Mouse (Mus musculus): ENCODE results near the gene Tas2r135. TPM values are rescaled to one million over a fixed set of nuclear protein-coding genes. Genes with fewer than 3 reads are reported as not detected.

Tas2r135 gene
- total RNA-seq, 2 experiments from 2014 or later: 0.99 to 2.0 TPM

DNA sequence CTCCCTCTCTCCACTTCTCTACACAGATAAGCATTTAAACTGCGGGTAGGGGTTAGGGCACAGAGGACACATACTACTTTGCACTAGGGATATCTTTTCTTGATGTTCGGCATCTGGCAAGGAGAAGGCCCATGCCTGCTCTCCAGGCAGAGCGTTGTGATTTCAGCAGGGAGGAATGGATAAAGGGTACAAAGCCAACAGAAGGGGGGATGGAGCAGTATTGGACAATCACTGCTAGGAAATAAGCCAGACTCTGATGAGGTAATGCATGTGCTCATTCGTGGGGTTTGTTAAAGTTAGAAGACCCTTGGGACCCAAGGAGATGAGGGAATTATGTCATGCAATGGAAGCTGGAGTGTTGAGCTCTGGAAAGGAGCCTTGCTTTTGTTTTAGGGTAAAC, 30.5 kb upstream of the Tas2r135 start:
- no peak for DNase-seq

DNA sequence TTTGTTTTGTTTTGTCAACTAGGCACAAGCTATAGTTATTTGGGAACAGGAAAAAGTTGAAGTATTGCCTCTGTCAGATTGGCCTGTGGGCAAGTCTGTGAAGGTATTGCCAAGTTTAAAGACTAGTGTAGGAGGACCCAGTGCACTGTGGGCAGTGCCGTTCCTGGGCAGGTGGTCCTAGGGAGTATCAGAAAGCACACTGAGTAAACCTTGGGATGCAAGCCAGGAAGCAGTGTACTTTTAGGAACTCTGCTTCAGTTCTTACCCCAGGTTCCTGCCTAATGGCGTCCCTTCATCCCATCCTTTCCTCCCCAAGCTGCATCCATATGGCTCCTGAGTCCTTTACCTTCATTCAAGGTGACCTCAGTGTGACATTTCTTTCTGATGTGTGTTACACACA, 30.1 kb upstream of the Tas2r135 start:
- no peak for DNase-seq

DNA sequence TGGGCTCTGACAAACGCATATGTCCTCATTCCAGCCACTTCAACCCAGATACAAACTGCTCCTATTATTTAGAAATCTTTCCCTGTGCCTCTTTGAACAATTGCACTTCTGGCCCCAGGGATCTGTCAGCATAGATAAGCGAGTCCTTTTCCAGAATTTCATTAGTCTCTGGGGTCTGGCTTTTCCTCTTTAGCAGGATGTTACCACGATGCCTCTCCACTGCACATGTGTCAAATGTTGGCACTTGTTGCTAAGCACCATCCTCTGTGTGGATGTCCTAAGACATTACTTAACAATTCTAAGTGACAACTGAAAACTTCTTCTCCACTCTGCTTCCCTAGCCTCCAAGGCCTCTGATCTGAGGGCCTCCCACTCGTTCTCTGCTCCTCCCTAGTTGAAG, 29.2 kb upstream of the Tas2r135 start:
- no peak for DNase-seq

DNA sequence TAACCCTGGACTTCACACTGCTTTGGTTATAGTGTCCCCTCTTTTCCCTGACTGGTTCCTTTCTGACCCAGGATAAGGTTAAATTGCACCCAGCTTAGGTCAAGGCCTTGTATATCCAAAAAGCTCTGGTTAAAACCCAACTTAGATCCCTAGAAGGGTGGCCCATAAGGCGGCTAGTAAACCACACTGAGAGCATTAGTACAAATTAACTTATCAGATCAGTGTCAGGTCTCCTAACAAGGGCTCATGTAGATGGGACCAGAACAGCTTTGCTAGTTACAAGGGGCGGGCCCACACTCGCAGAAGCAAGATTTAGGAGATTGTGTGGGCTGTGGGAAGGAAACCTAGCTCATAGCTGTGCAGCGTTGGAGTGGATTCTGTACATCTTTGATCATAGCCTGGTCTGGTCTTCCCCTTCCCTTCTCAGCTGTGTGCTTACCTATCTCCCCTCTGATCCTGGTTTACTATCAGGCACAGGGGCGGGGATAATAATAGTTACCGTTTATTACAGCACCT, 28.7 kb upstream of the Tas2r135 start:
- no peak for DNase-seq

DNA sequence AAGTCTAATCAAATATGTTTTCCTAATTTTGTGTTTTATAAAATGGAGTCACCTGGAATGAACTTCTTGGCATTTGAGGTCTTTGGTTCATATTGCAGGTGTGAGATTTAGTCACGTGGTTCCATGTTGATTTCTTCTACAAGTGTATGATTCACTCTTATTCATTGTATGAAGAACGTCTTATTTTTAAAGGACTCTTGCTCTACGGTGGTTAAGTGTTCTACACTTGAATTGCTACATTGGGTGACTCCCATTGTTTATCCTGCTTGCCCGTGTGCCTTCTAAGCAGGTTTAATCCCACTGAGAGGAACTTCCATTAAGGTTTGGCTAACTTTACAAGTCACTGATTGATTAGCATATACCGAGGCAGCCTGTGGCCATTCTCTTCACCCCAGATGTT, 28.0 kb upstream of the Tas2r135 start:
- no peak for DNase-seq

DNA sequence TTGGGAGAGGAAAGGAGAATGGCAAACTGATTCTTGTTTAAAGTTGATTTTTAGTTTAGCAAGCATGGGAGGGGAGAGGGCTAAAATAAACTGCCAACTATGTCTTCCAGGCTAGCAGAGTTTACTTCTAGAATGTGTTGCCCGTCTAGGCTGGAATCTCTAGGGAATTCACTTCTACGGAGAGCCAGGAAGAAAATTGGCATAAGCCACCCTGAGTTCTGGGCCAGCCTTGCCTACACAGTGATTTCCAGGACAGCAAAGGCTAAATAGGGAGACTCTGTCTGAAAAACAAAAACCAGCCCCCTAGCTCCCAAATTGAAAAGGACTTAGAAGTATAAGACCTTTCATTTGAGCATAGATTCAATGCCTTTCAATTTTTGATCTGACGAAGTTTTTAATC, 25.7 kb upstream of the Tas2r135 start:
- no peak for DNase-seq

DNA sequence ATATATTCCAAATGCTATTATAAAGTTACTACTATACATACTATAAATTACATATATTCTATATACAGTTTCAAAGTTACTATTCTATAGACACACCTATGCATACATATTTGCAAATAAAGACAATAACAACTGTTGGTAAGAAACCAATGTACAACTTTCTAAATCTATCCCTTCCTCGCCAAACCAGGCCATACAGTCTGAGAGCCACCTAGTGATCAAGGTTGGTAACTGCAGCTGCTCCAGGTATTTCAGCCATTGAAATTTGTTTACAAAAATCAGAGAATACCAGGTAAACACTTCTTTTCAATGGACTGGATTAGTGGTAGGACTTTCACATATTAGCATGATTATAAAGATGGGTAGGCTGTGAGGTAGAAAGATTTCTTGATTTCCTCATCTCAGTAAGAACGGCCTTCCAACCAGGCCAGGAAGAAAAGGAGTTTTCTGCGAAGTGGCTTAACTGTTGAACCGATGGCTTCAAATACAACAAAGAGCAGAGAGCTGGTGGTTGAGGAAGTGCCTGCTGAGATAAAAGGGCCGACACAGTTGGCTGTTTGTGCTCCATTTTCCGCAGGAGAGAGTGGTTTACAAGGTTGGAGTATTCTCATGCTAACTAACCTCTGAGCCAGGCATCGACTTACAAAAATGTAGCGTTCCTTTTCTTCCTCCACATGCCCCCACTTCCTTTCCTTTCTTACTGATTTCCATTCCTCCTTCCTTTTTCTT, 24.7 kb upstream of the Tas2r135 start:
- DNase-seq: peak; percentile 62

DNA sequence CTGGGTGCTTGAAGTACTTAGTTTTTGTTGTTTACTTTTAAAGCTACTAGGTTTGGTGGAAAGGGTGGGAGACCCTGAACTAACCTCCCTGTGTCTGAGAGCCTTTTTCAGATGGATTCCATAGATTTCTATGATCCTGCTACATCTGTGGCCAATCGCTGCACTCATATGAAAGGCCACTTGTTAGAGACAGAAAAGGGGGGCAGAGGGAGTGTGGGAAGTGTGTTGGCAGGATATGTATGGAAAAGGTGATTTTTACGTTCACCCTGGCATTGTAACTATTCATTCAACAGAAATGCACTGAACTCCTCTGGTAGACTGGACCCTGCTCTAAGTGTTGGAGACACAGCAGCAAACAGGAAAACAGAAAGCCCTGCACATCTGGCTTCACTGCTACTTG, 24.0 kb upstream of the Tas2r135 start:
- DNase-seq: no peak

DNA sequence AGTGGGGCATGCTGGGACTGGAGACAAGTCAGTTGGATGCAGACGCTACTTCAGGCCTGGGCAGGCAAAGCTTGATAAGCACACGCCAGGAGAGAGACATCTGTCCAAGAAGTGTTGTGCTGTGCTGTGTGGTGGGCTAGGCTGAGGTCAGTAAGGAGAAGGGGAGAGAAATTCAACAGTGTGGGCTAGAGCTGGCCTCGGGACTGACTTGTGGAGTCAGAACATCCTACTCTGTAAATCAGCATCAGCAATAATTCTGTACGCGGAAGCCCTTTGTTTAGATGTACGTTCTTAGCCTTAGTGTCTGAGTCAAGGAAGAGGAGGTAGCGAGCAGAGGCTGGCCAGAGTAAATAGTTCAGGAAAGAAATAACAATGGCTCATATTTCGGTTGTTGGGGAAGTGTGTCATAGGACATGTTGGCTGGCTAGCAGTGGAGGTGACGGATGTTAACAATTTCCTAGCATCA, 23.3 kb upstream of the Tas2r135 start:
- no peak for DNase-seq

DNA sequence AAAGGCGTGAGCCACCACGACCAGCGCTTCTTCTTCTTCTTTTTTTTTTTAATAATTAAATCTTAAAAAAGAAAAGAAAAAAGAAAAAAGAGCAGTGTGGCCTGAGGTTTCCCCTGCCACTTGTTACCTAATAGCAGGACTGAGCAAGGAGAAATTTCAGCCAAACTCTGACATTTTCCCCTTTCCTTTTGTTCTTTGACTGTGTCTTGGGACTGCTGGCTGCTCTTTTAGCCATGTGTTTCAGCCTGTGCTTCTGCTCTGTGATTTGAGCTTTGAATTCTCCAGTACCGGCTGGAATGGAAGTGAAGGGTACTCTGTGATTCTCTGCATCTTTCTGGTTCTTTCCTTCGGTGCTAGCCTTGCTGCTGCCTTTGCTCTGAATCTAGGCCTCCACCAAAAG, 21.9 kb upstream of the Tas2r135 start:
- DNase-seq: no peak

DNA sequence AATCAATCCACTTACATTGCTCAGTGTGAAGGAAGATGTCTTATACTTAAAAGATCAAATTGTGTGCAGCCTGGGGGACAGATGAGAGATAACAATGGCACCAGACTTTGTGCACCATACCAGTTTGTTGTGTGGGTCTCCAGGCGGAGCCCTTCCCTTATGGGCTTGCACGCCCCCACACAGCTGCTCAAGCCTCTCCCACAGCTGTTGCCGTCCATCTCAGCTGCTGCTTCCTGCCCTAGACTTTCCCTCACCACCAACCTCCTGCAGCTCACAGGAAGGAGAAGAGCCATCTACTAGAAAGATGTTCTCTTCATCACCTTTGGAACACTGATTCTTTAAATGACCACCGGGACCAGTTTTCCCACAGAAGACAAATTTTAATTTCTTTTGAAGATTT, 19.6 kb upstream of the Tas2r135 start:
- no peak for DNase-seq

DNA sequence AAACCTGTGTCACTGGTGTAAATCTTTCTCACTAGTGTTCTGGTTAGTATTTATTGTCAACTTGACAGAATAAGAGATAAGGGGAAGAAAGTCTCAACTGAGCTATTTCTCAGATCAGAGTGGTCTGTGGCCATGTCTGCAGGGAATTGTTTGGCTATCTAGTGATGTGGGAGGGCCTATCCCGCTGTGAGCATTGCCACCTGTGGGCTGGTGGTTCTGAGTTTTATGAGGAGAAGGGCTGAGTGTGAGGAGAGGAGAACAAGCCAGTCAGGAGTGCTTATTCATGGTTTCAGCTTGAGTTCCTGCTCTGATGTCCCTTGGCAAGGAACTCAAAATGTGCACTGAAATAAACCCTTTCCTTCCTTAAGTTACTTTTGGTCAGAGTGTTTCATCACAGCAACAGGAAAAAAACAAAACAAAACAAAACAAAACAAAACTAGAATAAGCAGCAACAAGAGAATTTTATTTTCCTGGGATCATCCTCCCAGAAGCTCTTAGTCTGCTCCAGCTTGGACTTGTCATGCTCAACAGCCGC, 13.4 kb upstream of the Tas2r135 start:
- no peak for DNase-seq

DNA sequence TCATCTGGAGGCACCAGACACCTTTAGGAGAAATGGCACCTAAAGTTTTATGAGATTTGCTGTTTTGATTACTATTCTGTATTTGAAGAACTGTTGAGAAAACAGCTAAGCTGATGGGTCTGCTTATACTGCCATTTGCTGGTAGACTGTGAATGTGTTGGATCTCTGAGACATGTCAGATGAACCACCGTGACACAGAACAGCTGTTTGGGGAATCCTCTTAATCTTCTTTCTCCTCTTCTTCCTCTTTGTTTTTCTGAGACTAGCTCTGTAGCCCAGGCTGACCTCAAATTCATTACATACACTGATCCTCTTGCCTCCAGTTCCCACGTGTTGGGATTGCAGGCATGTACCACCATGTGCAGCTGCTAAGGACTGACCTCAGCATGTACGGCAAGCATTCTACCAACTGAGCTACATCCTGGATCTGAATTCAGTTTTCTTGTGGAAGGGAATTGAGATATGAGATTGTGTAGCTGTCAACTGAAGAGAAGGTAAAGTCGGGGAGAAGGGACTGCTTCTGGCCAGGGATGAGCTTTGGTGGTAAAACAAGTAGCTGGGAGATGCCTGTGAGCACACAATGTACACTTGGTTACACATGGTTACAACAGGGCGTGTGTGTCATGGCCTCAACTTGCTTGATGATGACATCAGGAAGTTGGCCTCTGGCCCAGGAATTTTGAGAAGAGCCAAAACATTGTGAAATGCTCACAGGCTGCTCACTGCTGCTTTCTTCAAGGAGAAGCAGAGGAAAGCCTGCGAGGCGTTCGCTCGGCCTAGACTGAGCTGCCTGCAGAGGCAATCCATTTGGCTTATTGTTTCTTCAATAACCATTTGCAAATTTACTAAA, 9.0 kb upstream of the Tas2r135 start:
- DNase-seq: peak; percentile 93

DNA sequence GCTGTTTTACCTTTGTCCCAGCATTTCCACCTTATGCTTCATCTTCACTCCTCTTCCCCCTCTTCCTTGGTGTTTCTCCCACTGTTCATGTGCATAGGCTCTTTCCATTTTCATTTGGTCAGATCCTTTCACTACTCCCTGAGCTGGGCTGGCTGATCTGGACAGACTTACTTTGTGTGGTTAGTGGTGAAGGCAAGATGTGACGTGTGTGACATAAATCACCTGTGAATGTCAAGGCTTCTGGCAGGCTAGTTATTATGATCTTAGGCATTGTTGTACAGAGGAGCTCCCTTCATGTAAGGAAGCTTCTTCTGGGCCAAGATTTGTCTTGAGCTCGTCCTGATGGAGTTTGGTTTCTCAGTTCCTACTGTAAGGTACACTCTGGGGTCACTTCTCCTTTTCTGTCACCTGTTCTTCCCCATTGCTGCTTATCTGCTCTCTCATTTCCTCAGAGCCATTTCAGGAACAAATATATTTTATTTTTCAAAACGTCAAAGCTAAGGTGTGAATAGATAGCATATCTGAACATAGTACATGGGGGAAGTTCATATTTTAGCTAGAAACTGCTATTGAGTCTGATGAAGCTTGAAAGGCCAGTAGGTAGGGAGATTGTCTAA, 8.1 kb upstream of the Tas2r135 start:
- peak; percentile 64 for DNase-seq

DNA sequence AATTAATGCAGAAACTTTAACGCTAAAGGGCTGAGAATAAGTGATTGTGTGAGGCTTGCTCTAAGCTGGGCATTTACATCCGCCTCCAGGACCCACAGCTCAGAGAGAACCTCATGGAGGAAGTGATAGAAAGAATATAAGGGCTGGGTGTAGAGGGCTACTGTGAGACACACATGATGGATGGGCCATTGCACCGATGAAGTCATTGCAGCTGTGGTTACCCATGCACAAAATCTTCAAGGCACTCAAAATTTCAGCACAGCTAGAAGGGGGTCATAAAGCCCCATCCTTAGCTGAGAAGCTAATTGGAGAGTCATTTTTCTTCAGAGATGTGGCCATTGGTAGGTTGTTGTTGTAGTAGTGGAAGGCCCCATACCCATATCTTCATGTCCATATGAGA, 6.9 kb upstream of the Tas2r135 start:
- DNase-seq: no peak

DNA sequence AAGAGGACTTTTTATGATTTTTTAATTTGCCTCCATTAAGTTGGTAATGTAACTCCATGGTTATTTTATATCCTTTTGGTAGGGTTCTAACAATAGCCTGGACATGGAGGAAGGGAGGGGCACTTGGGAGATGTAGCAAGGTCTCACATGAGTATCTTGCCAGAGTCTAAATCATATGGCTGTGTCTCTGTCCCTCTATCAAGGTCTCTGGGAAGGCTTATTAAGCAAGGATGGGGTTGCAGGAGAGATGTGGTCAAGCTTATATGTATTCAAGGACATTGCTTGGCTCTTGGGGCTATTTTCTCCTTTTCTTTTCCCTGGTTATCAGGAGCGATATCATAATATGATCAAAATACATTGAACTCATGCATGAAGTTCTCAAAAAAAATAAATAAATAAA, 6.2 kb upstream of the Tas2r135 start:
- no peak for DNase-seq

DNA sequence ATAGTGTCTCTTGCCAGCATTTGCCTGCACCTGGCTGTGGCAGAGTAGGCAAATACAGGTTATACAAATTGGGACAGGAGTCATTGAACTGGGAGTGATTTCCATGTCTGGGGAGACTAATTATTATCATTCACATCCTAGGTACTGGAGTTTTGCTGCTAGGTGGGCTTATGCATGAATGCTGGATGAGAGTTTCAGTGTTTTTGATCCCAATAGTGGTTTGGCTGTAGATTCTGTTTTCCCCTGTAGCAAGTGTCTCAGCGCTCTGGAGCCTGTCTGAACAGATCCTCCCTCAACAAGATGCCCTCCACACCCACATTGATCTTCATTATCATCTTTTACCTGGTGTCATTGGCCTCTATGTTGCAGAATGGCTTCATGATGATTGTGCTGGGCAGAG, 5.3 kb upstream of the Tas2r135 start, which contains the start of gene Tas2r143:
TSS of gene Tas2r143 (plus strand) at position 301 of the 400 bp plus-strand sequence.
- DNase-seq: no peak

DNA sequence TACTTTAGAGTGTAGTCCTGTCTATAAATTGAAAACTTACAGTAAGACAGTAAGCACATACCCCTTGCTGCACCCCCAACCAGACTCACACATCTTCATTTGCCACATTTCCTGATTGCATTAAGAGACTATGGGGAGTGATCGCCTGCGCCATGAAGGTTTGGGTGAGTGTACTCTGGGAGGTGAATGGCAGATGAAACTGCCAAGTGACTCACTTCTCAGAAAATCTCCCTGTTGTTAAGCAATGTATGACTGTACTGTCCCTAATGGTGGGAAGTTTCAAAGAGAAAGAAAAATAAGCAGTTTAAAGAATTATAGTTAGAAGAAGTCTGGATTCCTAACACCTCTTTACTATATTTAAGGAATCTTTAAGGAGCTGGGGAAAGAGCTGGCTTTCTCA, 14.2 kb downstream of the Tas2r135 start:
- DNase-seq: no peak

DNA sequence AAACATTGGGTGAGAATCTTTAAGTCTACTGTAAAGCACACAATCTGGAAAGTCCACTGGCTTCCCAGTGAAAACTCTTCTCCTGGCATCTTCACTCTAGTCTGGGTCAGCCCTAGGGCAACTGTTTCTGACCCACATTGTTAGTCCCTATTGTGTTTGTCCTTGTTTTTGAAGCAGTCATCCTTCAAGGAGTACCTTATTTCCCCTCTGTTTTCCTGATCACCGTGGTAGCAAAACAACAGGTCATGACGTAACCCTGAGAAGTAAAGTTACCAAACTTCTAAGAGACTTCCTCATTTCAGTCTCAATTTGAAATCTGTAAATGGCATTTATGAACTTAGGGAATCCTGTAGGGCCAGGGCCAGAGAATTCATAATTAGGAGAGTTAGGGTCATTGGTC, 16.2 kb downstream of the Tas2r135 start:
- DNase-seq: no peak

DNA sequence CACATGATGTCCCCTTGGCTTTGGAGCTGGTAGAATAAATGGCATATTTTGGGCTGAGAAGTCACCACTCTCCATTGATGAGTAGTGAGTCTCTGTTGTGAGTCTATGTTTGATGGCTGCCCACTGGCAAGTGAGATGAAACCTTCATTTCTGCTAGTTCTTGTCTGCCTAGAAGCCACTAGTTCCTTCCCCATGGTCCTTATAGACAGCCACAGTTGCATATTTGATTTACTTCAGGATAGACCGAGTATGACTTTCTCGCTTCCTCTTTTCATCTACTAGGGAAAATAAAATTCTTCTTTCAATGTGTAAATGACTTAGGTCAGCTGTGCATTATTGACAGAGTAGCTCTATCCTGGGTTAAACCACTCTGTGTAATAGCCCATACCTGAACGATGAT, 19.2 kb downstream of the Tas2r135 start:
- DNase-seq: no peak

DNA sequence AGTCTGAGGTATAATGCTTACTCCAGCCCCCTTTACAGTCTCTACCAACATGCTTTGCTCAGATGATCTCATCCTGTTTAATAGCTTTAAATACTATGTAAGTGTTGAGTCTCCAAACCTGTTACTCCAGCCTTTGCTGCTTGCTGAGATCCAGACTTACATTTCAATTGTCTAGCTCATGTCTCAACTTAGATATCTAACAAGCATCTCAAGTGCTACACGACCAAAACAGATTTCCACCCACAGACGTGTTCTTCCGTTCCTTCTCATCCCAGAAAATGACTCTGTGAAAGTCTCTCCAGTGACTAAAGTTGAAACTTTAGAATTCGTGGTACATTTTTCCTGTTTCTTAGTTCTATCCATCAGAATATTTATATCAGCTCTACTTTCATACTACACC, 21.1 kb downstream of the Tas2r135 start:
- no peak for DNase-seq

DNA sequence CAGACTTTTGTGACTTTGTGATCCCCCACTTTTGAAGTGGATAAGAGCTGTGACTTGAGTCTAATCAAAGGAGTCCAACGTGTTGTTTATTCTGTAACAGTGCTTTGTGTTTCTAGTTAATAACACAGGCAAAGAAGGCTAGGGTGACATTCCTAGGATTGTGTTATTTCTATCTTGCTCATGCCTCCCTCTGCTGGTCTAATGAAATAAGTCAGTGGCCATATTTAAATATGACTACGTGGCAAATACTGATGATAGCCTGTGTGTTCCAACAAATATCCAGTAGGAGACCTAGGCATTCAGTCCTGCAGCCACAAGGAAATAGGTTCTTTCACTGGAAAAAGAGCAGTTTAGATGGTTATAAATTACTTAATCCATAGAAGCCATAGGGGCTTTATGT, 28.3 kb downstream of the Tas2r135 start:
- no peak for DNase-seq

DNA sequence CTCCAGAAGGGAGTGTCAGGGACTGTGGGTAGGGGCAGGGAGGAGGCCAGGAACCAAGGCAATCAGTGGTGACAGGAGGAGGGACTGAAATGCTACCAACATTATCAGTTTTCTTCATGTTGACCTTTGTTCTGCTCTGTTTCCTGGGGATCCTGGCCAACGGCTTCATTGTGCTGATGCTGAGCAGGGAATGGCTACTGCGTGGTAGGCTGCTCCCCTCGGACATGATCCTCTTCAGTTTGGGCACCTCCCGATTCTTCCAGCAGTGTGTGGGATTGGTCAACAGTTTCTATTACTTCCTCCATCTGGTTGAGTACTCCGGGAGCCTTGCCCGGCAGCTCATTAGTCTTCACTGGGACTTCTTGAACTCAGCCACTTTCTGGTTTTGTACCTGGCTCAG, 29.2 kb downstream of the Tas2r135 start, which contains the start of gene Tas2r126:
TSS of gene Tas2r126 (plus strand) at position 90 of the 400 bp plus-strand sequence.
- no peak for DNase-seq

Measured in adrenal gland, postnatal 10 days (tissue).